Mouse (Mus musculus): Measurements from ENCODE around the gene Sst.

Gene Sst

DNA sequence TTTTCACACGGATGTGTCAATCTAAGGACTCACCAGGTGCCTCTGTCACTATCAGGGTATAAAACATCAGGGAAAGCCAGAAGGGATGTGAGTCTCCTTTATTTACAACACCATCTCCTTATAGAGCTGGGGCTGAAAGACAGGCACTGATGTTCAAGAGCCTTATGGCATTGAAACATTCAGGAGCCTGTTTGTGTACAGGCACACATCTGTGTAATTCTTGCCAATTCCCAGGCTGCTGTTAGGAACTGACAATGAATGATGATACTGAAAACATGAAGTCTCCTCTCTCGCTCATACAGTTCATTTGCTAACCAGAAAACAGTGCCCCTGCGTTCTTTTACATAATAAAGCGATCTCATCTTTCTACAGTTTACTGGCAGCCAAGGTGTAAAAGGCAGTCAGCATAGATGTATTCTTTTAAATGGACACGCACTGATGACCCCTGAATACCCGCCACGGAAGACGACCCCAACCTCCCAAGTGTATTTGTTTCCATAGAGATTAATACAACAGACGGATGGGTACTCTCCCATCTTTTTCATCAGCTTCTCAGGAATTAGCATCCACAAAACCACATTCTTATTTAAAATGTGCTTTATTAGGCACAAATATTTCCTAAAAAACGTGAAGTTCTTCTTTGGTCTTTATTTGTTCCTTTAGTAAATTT is 2.7 kb downstream of the Sst start:
- no peak for DNase-seq (ENCODE audit: low spot score)

DNA sequence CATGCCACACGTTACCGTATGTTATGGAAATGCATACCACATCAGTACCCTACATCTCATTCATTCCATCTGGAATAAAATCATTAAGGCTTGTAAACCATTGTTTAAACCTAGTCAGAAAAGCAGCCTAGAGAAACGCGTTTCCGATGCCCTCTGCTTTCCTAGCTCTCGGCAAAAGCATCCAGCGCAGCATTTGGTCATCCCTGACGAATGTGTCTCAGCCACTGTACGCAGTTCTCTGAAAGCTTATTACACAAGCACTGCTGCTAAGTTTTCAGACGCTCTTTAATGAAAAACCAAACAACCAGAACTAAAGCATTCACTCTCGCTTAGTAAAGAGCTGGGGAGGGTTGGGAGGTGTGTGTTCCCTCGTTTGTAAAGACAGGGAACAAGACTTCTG is 5.7 kb downstream of the Sst start:
- no peak for DNase-seq (ENCODE audit: low spot score)

DNA sequence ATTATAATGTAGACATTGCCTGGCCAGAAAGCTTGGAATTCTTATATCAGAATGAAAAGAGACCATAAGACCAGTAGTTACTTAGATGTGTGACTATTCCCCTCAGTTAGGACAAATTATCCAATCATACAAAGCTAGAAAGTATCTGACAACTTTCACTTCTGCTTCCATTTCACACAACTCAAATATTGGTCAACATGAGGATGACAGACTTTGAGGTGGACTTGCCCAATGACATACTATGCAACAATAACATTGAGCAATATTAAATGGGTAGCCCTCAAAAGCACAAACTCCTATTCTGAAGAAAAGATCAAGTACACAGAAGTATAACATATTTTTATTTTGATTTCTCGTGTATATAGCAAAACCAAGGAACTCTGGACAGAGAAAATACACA is 35.5 kb downstream of the Sst start:
- DNase-seq (ENCODE audit: low spot score): no peak

GRCm38 (mm10) chr16:23849720-23850119 is 41.0 kb downstream of the Sst start:
- no peak for DNase-seq (ENCODE audit: low spot score)

DNA sequence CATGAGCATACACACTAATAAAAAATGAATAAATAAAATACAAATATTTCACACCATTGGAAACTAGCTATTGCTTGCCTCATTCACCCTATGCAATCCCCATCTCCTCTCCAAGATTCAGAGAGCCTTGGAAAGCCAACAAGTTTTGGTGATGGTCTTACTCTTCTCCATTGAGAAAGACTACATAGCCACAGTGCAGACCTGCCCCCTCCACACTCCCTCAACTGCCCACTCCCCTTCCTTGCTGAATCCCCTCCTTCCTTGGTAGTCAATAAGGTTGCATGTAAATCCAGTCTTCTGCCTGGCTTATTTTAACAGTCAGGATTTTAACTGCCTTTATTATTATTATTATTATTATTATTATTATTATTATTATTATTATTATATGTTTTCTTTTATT is 41.6 kb downstream of the Sst start:
- no peak for DNase-seq (ENCODE audit: low spot score)

GRCm38 (mm10) chr16:23844622-23845021 is 46.1 kb downstream of the Sst start:
- no peak for DNase-seq (ENCODE audit: low spot score)

GRCm38 (mm10) chr16:23842609-23843008 is 48.1 kb downstream of the Sst start:
- peak; percentile 11 for DNase-seq (ENCODE audit: low spot score)

Measured in embryo, embryonic 10 days (tissue).